Mouse (Mus musculus): Measurements from ENCODE around the gene A3galt2. TPM values are rescaled to one million over a fixed set of nuclear protein-coding genes. Genes with fewer than 3 reads are reported as not detected.

A3galt2 gene
- total and polyA plus RNA-seq, 2 experiments from 2014 or later, result 0.10 to 1.1 TPM

- Histone ChIP-seq H3K27ac (0 out of 2 replicates have a peak overlapping the region, but pooled peaks have one; percentile 7), H3K4me2 (ENCODE audit: low read depth, low read length) (no peak overlapping the region), H3K27me3 (ENCODE audit: insufficient read depth, low read length) (no peaks in the 10 kb centered on the region), H3K4me3 (ENCODE audit: low read length) (no peak overlapping the region), H3K36me3 (ENCODE audit: insufficient read depth, low read length) (peaks cover 59% of the 10 kb centered on the region), H3K9ac (replicated peaks; ENCODE audit: low read length) (no peak overlapping the region), H3K4me1 (ENCODE audit: insufficient read depth, low read length) (no peaks in the 10 kb centered on the region), H3K9me3 (ENCODE audit: low read length) (no peaks in the 10 kb centered on the region)
- WGBS, result 86% methylated on average over 7 of the region's 7 CpGs
- ATAC-seq (no peak), DNase-seq (ENCODE audit: low spot score) (no peak)
- TF ChIP-seq CTCF (IDR thresholded peaks at IDR 0.05; ENCODE audit: low read depth), result no peak
Observed at GRCm38 (mm10) chr4:128782037-128782436, 26.9 kb downstream of the A3galt2 start.

DNA sequence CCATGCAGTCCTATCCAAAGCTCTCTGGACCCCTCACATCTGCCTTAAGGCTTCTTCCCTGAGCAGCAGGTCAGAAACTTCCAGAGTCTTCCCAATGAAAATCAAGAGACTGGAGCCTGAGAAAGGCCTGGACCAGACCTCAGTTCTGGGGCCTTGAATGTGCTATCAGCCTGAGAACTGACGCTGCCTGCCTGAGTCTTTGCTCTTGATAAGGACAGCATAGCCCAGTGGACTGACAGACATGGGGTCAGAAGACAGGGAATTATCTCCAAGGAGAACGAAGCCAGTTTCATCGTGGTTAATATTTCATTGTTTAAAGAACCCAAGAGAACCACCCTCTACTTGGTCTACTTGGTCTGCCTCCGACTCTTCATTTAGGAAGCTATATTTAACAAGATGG, 27.5 kb downstream of the A3galt2 start:
- no peak for ATAC-seq
- Histone ChIP-seq H3K27ac (no peak overlapping the region; the same call in 1 of the 2 replicates), H3K9ac (replicated peaks; ENCODE audit: low read length) (no peak overlapping the region), H3K9me3 (ENCODE audit: low read length) (no peaks in the 10 kb centered on the region), H3K4me1 (ENCODE audit: insufficient read depth, low read length) (no peaks in the 10 kb centered on the region), H3K4me3 (ENCODE audit: low read length) (no peak overlapping the region), H3K27me3 (ENCODE audit: insufficient read depth, low read length) (no peaks in the 10 kb centered on the region), H3K36me3 (ENCODE audit: insufficient read depth, low read length) (peaks cover 61% of the 10 kb centered on the region), H3K4me2 (ENCODE audit: low read depth, low read length) (no peak overlapping the region)
- no peak for DNase-seq (ENCODE audit: low spot score)
- 78% methylated on average over 4 of the region's 4 CpGs for WGBS
- TF ChIP-seq CTCF (IDR thresholded peaks at IDR 0.05; ENCODE audit: low read depth), result no peak

- TF ChIP-seq CTCF (IDR thresholded peaks at IDR 0.05; ENCODE audit: low read depth), result no peak
- DNase-seq (ENCODE audit: low spot score) (no peak), ATAC-seq (no peak)
- Histone ChIP-seq H3K27me3 (ENCODE audit: insufficient read depth, low read length) (no peaks in the 10 kb centered on the region), H3K4me2 (ENCODE audit: low read depth, low read length) (no peak overlapping the region), H3K36me3 (ENCODE audit: insufficient read depth, low read length) (peaks cover 45% of the 10 kb centered on the region), H3K4me1 (ENCODE audit: insufficient read depth, low read length) (no peaks in the 10 kb centered on the region), H3K4me3 (ENCODE audit: low read length) (no peak overlapping the region), H3K27ac (no peak overlapping the region), H3K9ac (replicated peaks; ENCODE audit: low read length) (no peak overlapping the region), H3K9me3 (ENCODE audit: low read length) (no peaks in the 10 kb centered on the region)
- WGBS, result 90% methylated on average over 15 of the region's 15 CpGs
Observed at GRCm38 (mm10) chr4:128784950-128785631, 29.9 kb downstream of the A3galt2 start.

DNA sequence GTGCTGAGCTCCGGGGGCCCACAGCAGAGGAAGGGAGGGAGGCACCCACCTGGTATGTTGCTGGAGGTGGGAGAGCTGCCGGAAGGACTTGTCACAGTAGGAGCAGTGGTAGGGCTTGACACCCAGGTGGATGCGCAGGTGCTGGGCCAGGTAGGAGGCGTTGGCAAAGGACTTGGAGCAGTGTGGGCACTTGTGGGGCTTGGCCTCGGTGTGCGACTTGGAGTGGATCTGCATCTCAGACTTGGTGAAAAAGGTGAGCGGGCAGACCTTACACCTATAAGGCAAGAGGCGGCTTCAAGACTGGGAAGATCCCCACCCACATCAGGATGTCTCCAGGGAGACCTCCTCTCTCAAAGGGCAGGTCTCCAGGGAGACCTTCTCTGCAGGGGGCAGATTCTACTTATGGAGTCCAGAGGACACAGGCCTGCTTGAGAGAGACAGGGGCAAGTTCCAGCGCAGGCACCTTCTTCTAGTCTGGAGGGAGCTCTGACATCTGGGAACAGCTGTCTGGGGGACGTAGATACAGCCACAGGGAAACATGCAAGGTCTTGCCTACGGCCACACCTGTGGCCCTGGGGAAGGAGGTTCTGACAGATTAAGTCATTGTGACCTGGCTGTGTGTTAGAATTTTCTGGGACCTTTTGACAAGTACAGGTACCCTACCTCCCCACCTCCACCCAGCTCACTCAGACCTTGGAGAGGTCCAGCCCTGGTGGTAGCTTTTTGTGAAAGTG, 30.9 kb downstream of the A3galt2 start:
- no peaks in the 10 kb centered on the region for H3K9me3 ChIP-seq (ENCODE audit: low read length)
- H3K36me3 ChIP-seq (ENCODE audit: insufficient read depth, low read length), result peaks cover 37% of the 10 kb centered on the region
- DNase-seq (ENCODE audit: low spot score) (no peak), ATAC-seq (no peak)
- no peak for TF ChIP-seq CTCF (IDR thresholded peaks at IDR 0.05; ENCODE audit: low read depth)
- no peak overlapping the region for H3K9ac ChIP-seq (replicated peaks; ENCODE audit: low read length)
- H3K27me3 ChIP-seq (ENCODE audit: insufficient read depth, low read length), result no peaks in the 10 kb centered on the region
- 94% methylated on average over 11 of the region's 11 CpGs for WGBS
- no peak overlapping the region for H3K4me2 ChIP-seq (ENCODE audit: low read depth, low read length)
- H3K4me3 ChIP-seq (ENCODE audit: low read length), result no peak overlapping the region
- H3K4me1 ChIP-seq (ENCODE audit: insufficient read depth, low read length), result no peaks in the 10 kb centered on the region
- no peak overlapping the region for H3K27ac ChIP-seq

GRCm38 (mm10) chr4:128787023-128787939, 32.1 kb downstream of the A3galt2 start:
- peaks cover 25% of the 10 kb centered on the region for H3K36me3 ChIP-seq (ENCODE audit: insufficient read depth, low read length)

GRCm38 (mm10) chr4:128788108-128788507, 32.9 kb downstream of the A3galt2 start:
- DNase-seq (ENCODE audit: low spot score), result no peak
- no peak for TF ChIP-seq CTCF (IDR thresholded peaks at IDR 0.05; ENCODE audit: low read depth)

More at GRCm38 (mm10) chr4:128787023-128787939, 32.1 kb downstream of the A3galt2 start:
- 74% methylated on average over 24 of the region's 24 CpGs for WGBS
- Histone ChIP-seq H3K4me3 (ENCODE audit: low read length) (no peak overlapping the region), H3K27ac (no peak overlapping the region), H3K4me1 (ENCODE audit: insufficient read depth, low read length) (no peaks in the 10 kb centered on the region), H3K9me3 (ENCODE audit: low read length) (no peaks in the 10 kb centered on the region), H3K9ac (replicated peaks; ENCODE audit: low read length) (no peak overlapping the region), H3K27me3 (ENCODE audit: insufficient read depth, low read length) (no peaks in the 10 kb centered on the region), H3K4me2 (ENCODE audit: low read depth, low read length) (no peak overlapping the region)
- TF ChIP-seq CTCF (IDR thresholded peaks at IDR 0.05; ENCODE audit: low read depth), result no peak
- ATAC-seq (no peak), DNase-seq (ENCODE audit: low spot score) (no peak)

More at GRCm38 (mm10) chr4:128788108-128788507, 32.9 kb downstream of the A3galt2 start:
- no peak overlapping the region for H3K27ac ChIP-seq
- H3K4me2 ChIP-seq (ENCODE audit: low read depth, low read length), result no peak overlapping the region
- H3K36me3 ChIP-seq (ENCODE audit: insufficient read depth, low read length), result peaks cover 23% of the 10 kb centered on the region
- H3K4me3 ChIP-seq (ENCODE audit: low read length), result no peak overlapping the region
- H3K9ac ChIP-seq (replicated peaks; ENCODE audit: low read length), result no peak overlapping the region
- no peaks in the 10 kb centered on the region for H3K27me3 ChIP-seq (ENCODE audit: insufficient read depth, low read length)
- H3K9me3 ChIP-seq (ENCODE audit: low read length), result no peaks in the 10 kb centered on the region
- WGBS, result 91% methylated on average over 4 of the region's 4 CpGs
- no peaks in the 10 kb centered on the region for H3K4me1 ChIP-seq (ENCODE audit: insufficient read depth, low read length)
- ATAC-seq, result no peak
